Mouse (Mus musculus) midbrain, embryonic 14.5 days (tissue): ENCODE data around the gene Pygo2. TPM values are rescaled to one million over a fixed set of nuclear protein-coding genes. Genes with fewer than 3 reads are reported as not detected.

ENCODE experiments used
- ATAC-seq: fragments of 200-750 bp; cut with Nextera tagmentation; 2 replicates; pipeline ENCODE4 v1.8.0; 2017; ENCODE audit warnings: moderate number of reproducible peaks, moderate library complexity; ENCODE audit not compliant: low FRiP score, low TSS enrichment
- DNase-seq: peaks from one replicate; pipeline ENCODE4 v3.0.0-alpha.2; 2015
- H3K27ac ChIP-seq: fragments of 300-500 bp; sonication (generic); replicated peaks from 2 replicates; pipeline ENCODE4 v1.5.1; 2014; ENCODE audit warnings: mild to moderate bottlenecking, low read depth, low read length, moderate library complexity
- H3K27me3 ChIP-seq: fragments of 300-500 bp; sonication (generic); 2 replicates; pipeline ENCODE4 v1.6.1; 2014; ENCODE audit warnings: low read length, control low read depth, mixed read lengths; ENCODE audit not compliant: control insufficient read depth, insufficient read depth
- H3K36me3 ChIP-seq: fragments of 300-500 bp; sonication (generic); 2 replicates; pipeline ENCODE4 v1.6.1; 2014; ENCODE audit warnings: low read length, control low read depth; ENCODE audit not compliant: control insufficient read depth, insufficient read depth
- H3K4me1 ChIP-seq: fragments of 300-500 bp; sonication (generic); 2 replicates; pipeline ENCODE4 v1.6.1; 2014; ENCODE audit warnings: mild to moderate bottlenecking, antibody characterized with exemption, low read length, control low read depth; ENCODE audit not compliant: control insufficient read depth, insufficient read depth
- H3K4me2 ChIP-seq: fragments of 300-500 bp; sonication (generic); 2 replicates; pipeline ENCODE4 v1.6.1; 2014; ENCODE audit warnings: mild to moderate bottlenecking, low read length, moderate library complexity
- H3K4me3 ChIP-seq: fragments of 300-500 bp; sonication (generic); replicated peaks from 2 replicates; pipeline ENCODE4 v1.5.1; 2014; ENCODE audit warnings: low read depth, low read length
- H3K9ac ChIP-seq: fragments of 300-500 bp; sonication (generic); replicated peaks from 2 replicates; pipeline ENCODE4 v1.6.1; 2014; ENCODE audit warnings: mild to moderate bottlenecking, low read length, moderate library complexity
- H3K9me3 ChIP-seq: fragments of 300-500 bp; sonication (generic); 2 replicates; pipeline ENCODE4 v1.6.1; 2016; ENCODE audit warnings: low read length, control low read depth, mixed read lengths; ENCODE audit not compliant: control insufficient read depth
- WGBS: fragments of 180-500 bp; shearing (Covaris S2); extraction: QIAGEN DNeasy Blood & Tissue Kit; methylation state at CpG from one replicate; pipeline ENCODE4 v1.1.7; 2014; 5-methylcytosine and 5-hydroxymethylcytosine counted together
- polyA plus RNA-seq: library from polyadenylated mRNA; unstranded; fragments of >200 nt; fragmentation: Nextera tagmentation; extraction: Ambion mirVana; gene quantifications from 2 replicates; pipeline ENCODE4 v1.2.1, GENCODE M21; 2014

The Pygo2 gene
- polyA plus RNA-seq, 1 experiment from 2014 or later = 50.6 TPM

DNA sequence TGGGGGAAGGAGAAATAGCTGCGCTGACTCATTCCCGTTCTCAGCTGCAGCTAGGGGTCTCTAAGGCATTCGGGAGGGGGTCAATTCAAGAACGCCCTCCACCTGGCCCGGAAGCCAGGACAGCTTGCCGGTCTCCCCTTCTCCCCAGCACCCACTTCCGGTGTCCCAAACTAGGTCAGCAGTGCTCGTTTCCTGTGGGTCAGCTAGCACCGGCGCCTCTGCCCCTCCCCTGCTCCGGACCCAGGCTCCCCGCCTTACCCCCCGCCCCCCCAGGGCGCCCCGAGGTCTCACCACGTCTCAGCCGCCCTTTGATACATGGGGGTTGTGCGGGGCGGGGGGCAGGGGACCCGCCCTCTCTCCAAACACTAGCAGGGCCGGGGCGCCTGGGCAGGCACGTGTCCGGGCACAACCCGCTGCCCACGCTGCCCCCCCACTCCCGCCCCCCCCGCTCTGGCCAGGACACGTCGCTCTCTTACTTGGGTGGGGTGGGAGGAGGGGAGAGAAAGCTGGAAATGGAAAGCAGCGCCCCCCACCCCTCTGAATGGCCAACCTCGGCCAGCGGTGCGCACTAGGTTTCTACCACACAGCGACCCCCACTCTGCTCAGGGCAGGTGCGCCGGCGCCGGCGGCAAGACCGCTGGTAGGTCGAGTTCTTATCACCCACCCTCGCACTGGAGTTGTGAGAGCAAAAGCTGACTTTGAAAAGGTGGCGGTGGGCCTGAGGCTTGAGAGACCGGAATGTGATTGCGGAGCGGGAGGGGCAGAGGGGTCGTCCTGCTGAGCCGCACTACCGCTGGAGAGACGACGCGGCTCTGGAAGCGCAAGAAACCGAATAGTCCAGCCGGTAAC is 38.1 kb upstream of the Pygo2 start:
- ATAC-seq (no peak), DNase-seq (peak; percentile 60)
- Histone ChIP-seq H3K4me1 (peaks cover 45% of the 10 kb centered on the region), H3K27me3 (peaks cover 15% of the 10 kb centered on the region; the same call in 1 of the 2 replicates), H3K4me3 (peak overlapping the region; percentile 50), H3K9me3 (no peaks in the 10 kb centered on the region), H3K9ac (peak overlapping the region; percentile 54), H3K27ac (0 out of 2 replicates have a peak overlapping the region, but pooled peaks have one; percentile 2), H3K4me2 (peak overlapping the region; percentile 100), H3K36me3 (no peaks in the 10 kb centered on the region)
- under 1% methylated on average over 56 of the region's 56 CpGs for WGBS

DNA sequence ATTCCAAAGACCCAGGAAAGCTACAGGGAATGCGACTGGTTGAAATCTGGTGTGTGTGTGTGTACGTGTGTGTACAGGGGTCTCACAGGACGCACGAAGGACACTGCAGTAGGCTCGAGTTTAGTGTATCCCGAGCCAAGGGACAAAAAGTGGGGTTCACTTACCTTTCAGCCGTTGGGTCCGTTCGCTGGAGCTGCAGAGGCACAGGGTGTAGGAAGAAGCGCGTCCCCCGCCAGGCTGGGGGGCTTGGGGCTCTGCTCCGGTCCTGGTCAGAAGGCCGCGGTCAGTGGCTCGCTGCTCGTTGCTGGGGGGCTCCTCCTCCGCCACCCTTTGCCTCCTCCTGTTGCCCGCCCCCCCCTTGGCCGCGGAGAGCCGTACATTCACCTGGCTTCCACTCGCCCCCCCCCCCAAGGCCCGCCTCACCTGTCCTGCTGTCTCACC is 37.1 kb upstream of the Pygo2 start:
- WGBS = under 1% methylated on average over 22 of the region's 24 CpGs
- peaks cover 15% of the 10 kb centered on the region; the same call in 1 of the 2 replicates for H3K27me3 ChIP-seq
- H3K9ac ChIP-seq = no peak overlapping the region
- no peaks in the 10 kb centered on the region for H3K9me3 ChIP-seq
- H3K4me3 ChIP-seq = peak overlapping the region; percentile 50
- H3K4me1 ChIP-seq = peaks cover 45% of the 10 kb centered on the region
- H3K36me3 ChIP-seq = no peaks in the 10 kb centered on the region
- H3K4me2 ChIP-seq = peak overlapping the region; percentile 100
- ATAC-seq = no peak
- H3K27ac ChIP-seq = no peak overlapping the region
- DNase-seq = no peak

DNA sequence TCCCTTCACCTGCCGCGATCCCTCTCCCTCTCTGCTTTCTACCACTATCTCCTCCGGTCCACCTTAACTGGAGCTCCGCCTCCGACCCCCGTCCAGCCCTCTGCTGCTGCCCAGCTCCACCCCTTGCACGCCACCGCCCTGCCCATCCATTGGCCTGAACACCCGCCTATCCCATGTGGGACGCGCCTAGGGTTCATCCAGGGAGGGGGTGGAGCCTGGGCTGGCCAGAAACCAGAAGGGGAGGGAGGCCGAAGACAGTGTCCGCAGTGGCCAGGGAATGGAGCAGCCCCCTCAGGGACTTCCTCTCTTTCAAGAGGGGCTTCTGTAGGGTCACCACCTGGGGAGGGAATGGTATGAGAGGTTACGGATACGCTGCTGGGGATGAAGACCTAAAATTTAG is 36.4 kb upstream of the Pygo2 start:
- H3K4me3 ChIP-seq = peak overlapping the region; percentile 38
- peak overlapping the region; percentile 36 for H3K9ac ChIP-seq
- ATAC-seq (peak; percentile 93), DNase-seq (peak; percentile 94)
- no peaks in the 10 kb centered on the region for H3K9me3 ChIP-seq
- 1% methylated on average over 15 of the region's 15 CpGs for WGBS
- H3K27ac ChIP-seq = no peak overlapping the region; the same call in 1 of the 2 replicates
- H3K36me3 ChIP-seq = no peaks in the 10 kb centered on the region
- H3K27me3 ChIP-seq = peaks cover 15% of the 10 kb centered on the region; the same call in 1 of the 2 replicates
- peak overlapping the region; percentile 100 for H3K4me2 ChIP-seq
- peaks cover 45% of the 10 kb centered on the region for H3K4me1 ChIP-seq

- Histone ChIP-seq H3K4me2 (peak within 1 kb of the TSS; percentile 100), H3K9me3 (no peaks in the 10 kb centered on the region), H3K27ac (no peak within 1 kb of the TSS; the same call in 1 of the 2 replicates), H3K27me3 (peaks cover 15% of the 10 kb centered on the region; the same call in 1 of the 2 replicates), H3K9ac (peak within 1 kb of the TSS; percentile 36), H3K4me1 (peaks cover 45% of the 10 kb centered on the region), H3K4me3 (peak within 1 kb of the TSS; percentile 38), H3K36me3 (no peaks in the 10 kb centered on the region)
- ATAC-seq = peak; percentile 32
- WGBS = under 1% methylated on average over 41 of the region's 42 CpGs
- peak; percentile 72 for DNase-seq
These were observed 35.8 kb upstream of the Pygo2 start, which contains the start of gene Zbtb7b for GRCm38 (mm10) chr3:89394006-89394893. Gene Zbtb7b (minus strand): TSS chr3:89394776.

- peak overlapping the region; percentile 36; the same call in 1 of the 2 replicates for H3K9ac ChIP-seq
- H3K4me3 ChIP-seq = peak overlapping the region; percentile 38
- no peak for ATAC-seq
- no peaks in the 10 kb centered on the region for H3K36me3 ChIP-seq
- DNase-seq = peak; percentile 83
- H3K27me3 ChIP-seq = peaks cover 15% of the 10 kb centered on the region; the same call in 1 of the 2 replicates
- H3K4me1 ChIP-seq = peaks cover 45% of the 10 kb centered on the region
- no peaks in the 10 kb centered on the region for H3K9me3 ChIP-seq
- under 1% methylated on average over 12 of the region's 12 CpGs for WGBS
- H3K4me2 ChIP-seq = peak overlapping the region; percentile 100
- H3K27ac ChIP-seq = no peak overlapping the region
These were observed 35.1 kb upstream of the Pygo2 start for GRCm38 (mm10) chr3:89394894-89395256.

DNA sequence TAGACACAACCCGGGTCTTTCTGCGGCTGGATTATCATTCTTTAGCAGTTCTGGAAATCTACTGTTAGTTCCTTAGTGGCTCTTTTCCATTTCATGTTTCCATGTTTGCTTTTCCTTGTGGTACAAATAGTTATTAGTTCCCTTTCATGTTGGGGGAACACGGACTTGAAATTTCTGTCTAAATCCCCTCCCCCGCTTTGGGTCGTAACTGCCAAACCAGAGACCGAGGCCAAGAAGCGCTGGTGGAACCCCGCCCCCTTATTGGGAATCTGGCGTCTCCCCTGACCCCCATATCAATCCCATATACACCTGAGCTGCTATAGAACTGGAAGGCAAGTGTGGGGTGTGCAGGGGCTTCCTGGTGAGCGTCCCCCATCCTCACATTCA is 34.6 kb upstream of the Pygo2 start:
- no peak for DNase-seq
- no peak for ATAC-seq
- Histone ChIP-seq H3K27me3 (peaks cover 15% of the 10 kb centered on the region; the same call in 1 of the 2 replicates), H3K4me1 (peaks cover 45% of the 10 kb centered on the region), H3K9ac (no peak overlapping the region), H3K4me3 (peak overlapping the region; percentile 38; the same call in 1 of the 2 replicates), H3K9me3 (no peaks in the 10 kb centered on the region), H3K27ac (no peak overlapping the region), H3K36me3 (no peaks in the 10 kb centered on the region), H3K4me2 (peak overlapping the region; percentile 100)
- WGBS = 1% methylated on average over 10 of the region's 10 CpGs

DNA sequence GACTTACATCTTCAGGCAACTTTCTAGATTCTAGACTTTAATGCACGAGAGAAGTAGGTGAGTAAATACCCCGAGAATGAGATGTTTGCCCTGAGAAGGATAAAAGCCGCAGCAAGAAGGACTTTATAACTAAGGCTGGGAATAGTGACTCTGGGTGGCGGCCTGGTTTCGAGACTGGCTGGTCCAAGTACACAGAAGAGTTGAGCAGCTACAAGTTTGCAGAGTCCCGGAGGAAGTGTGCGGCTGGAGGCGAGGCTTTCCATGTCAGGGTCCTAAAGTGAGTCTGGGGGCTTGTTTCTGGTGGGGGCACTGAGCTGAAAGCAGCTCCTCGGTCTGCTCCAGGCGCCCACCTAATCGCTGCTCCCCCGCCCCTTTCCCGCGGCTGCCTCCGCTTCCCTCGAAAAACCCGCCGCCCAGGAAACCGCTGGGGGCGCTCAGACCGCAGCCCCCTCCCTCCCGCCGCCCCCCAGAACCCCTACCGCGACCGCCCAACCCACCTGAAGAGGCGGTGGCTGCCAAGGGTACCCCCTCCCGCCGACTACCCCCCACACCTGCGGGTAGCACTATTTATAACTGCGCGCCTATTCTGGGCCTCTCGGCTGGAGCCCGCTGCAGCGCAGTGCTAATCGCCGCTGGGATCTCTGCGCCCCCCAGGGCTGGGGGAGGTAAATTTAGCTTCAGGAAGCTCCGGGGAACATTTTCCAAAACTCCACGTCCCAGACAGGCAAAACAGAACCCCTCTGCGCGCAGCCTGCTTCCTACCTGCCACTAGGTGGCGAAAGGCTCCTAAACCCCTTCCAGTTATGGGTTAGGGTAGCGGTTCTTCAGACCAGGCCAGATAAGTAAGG is 34.0 kb upstream of the Pygo2 start:
- Histone ChIP-seq H3K4me3 (peak overlapping the region; percentile 37), H3K27ac (no peak overlapping the region), H3K27me3 (peaks cover 15% of the 10 kb centered on the region; the same call in 1 of the 2 replicates), H3K4me2 (peak overlapping the region; percentile 100), H3K9me3 (no peaks in the 10 kb centered on the region), H3K9ac (no peak overlapping the region; the same call in 1 of the 2 replicates), H3K4me1 (peaks cover 41% of the 10 kb centered on the region), H3K36me3 (peaks cover 1% of the 10 kb centered on the region; the same call in 1 of the 2 replicates)
- DNase-seq = peak; percentile 86
- ATAC-seq = no peak
- under 1% methylated on average over 44 of the region's 44 CpGs for WGBS
